Mouse (Mus musculus): ENCODE results near the gene Frs2. TPM values are rescaled to one million over a fixed set of nuclear protein-coding genes. Genes with fewer than 3 reads are reported as not detected.

Gene Frs2
- polyA plus RNA-seq, 1 experiment, result not detected

- WGBS, result 95% methylated on average over 7 of the region's 7 CpGs
- H3K4me3 ChIP-seq (ENCODE audit: insufficient read depth, low read depth, low read length), result no peak overlapping the region
- H3K4me1 ChIP-seq (ENCODE audit: control insufficient read depth, insufficient read depth, low read length), result peaks cover 7% of the 10 kb centered on the region
- no peak overlapping the region for H3K27ac ChIP-seq (ENCODE audit: insufficient read depth, low read depth, low read length)
- TF ChIP-seq POLR2A (IDR thresholded peaks at IDR 0.05; ENCODE audit: insufficient read depth, low read depth, low read length), result no peak
- TF ChIP-seq CTCF (IDR thresholded peaks at IDR 0.05; ENCODE audit: insufficient read depth, low read depth, low read length), result no peak
Measured at GRCm38 (mm10) chr10:117120051-117120666, 28.2 kb downstream of the Frs2 start.

DNA sequence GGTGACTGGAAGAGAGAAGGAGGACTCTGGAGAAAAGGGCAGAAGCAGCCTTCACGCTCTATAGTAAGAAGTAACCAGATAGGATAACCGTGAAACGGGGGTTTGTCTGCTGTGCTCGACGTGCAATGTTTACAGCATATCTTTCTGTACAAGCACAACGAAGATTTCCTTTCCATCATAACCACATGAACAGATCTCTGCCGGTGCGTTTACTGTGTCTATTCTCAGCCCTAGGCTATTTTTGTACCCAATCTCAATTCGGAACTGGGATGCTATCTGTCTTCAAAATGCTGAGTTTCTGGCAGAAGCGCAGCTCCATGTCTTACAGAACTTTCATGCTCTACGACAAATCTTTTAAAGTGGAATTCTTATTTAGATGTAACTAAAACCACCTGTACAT, 28.8 kb downstream of the Frs2 start:
- Histone ChIP-seq H3K4me3 (ENCODE audit: insufficient read depth, low read depth, low read length) (no peak overlapping the region), H3K4me1 (ENCODE audit: control insufficient read depth, insufficient read depth, low read length) (peaks cover 7% of the 10 kb centered on the region), H3K27ac (ENCODE audit: insufficient read depth, low read depth, low read length) (no peak overlapping the region)
- TF ChIP-seq POLR2A (IDR thresholded peaks at IDR 0.05; ENCODE audit: insufficient read depth, low read depth, low read length) (no peak), CTCF (IDR thresholded peaks at IDR 0.05; ENCODE audit: insufficient read depth, low read depth, low read length) (no peak)
- WGBS, result 52% methylated on average over 11 of the region's 11 CpGs

DNA sequence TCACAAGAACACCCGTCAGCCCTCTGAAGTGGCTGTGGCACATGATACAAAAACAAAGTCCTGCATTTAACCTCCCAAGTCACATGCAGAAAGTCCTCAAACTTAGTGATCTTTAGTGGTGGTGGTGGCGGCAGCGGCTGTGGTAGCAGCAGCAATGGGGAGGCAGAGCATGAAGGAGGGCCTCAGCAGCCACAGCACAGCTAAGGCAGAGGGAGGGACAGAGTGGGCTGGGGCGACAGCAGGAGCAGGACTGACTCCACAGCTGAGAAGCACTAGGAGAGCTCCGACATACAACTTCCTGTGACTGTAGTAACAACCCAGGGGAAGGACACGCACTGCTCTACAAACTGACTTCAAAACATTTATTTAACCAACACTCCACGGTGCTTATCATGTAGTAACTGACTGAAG, 29.9 kb downstream of the Frs2 start:
- peaks cover 7% of the 10 kb centered on the region for H3K4me1 ChIP-seq (ENCODE audit: control insufficient read depth, insufficient read depth, low read length)
- H3K27ac ChIP-seq (ENCODE audit: insufficient read depth, low read depth, low read length), result no peak overlapping the region
- 66% methylated on average over 7 of the region's 7 CpGs for WGBS
- no peak for TF ChIP-seq CTCF (IDR thresholded peaks at IDR 0.05; ENCODE audit: insufficient read depth, low read depth, low read length)
- no peak for TF ChIP-seq POLR2A (IDR thresholded peaks at IDR 0.05; ENCODE audit: insufficient read depth, low read depth, low read length)
- no peak overlapping the region for H3K4me3 ChIP-seq (ENCODE audit: insufficient read depth, low read depth, low read length)

DNA sequence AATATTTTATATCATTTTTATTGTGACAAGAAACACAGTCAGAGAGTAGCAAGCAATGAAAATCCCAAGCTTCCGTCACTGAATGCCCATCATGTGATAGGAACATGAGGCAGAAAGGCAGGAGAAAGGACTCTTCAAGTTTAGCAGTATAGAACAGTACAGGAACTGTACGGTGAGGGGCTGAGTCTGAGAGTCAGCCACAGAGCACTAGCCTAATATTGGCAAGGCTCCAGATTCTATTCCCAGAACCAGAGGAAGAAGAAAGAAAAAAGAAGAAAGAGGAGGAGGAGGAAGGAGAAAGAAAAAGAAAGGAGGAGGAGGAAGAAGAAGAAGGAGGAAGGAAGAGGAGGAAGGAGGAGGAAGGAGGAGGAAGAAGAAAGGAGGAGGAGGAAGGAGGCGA, 32.7 kb downstream of the Frs2 start:
- Histone ChIP-seq H3K27ac (ENCODE audit: insufficient read depth, low read depth, low read length) (no peak overlapping the region), H3K4me1 (ENCODE audit: control insufficient read depth, insufficient read depth, low read length) (peaks cover 9% of the 10 kb centered on the region), H3K4me3 (ENCODE audit: insufficient read depth, low read depth, low read length) (no peak overlapping the region)
- 49% methylated on average over 3 of the region's 3 CpGs for WGBS
- no peak for TF ChIP-seq POLR2A (IDR thresholded peaks at IDR 0.05; ENCODE audit: insufficient read depth, low read depth, low read length)
- no peak for TF ChIP-seq CTCF (IDR thresholded peaks at IDR 0.05; ENCODE audit: insufficient read depth, low read depth, low read length)

- Histone ChIP-seq H3K27ac (ENCODE audit: insufficient read depth, low read depth, low read length) (no peak overlapping the region), H3K4me1 (ENCODE audit: control insufficient read depth, insufficient read depth, low read length) (peaks cover 7% of the 10 kb centered on the region), H3K4me3 (ENCODE audit: insufficient read depth, low read depth, low read length) (no peak overlapping the region)
- TF ChIP-seq CTCF (IDR thresholded peaks at IDR 0.05; ENCODE audit: insufficient read depth, low read depth, low read length), result no peak
- TF ChIP-seq POLR2A (IDR thresholded peaks at IDR 0.05; ENCODE audit: insufficient read depth, low read depth, low read length), result no peak
- 77% methylated on average over 2 of the region's 2 CpGs for WGBS
Measured at GRCm38 (mm10) chr10:117112545-117112944, 35.8 kb downstream of the Frs2 start.

GRCm38 (mm10) chr10:117111455-117111854, 36.9 kb downstream of the Frs2 start:
- peaks cover 7% of the 10 kb centered on the region for H3K4me1 ChIP-seq (ENCODE audit: control insufficient read depth, insufficient read depth, low read length)
- no peak overlapping the region for H3K4me3 ChIP-seq (ENCODE audit: insufficient read depth, low read depth, low read length)
- no peak overlapping the region for H3K27ac ChIP-seq (ENCODE audit: insufficient read depth, low read depth, low read length)
- TF ChIP-seq POLR2A (IDR thresholded peaks at IDR 0.05; ENCODE audit: insufficient read depth, low read depth, low read length) (no peak), CTCF (IDR thresholded peaks at IDR 0.05; ENCODE audit: insufficient read depth, low read depth, low read length) (no peak)
- WGBS, result 71% methylated on average over 7 of the region's 7 CpGs

DNA sequence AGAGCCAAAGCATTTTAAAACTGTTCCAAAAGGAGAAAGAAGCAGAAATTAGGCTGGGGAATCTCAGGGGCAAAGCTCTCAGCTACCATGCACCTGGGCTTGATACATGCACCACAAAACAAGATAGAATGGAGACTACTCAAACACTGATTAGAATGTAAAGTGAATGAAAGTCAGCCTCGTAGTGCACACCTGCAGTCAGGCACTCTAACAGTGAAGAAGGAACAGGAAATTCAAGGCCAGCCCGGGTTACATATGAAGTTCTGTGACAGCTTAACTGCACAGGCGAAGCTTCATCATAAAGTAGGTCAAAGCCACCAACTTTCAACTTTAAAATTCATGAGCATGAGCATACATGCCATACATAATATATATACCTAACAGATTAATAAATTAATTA, 38.1 kb downstream of the Frs2 start:
- TF ChIP-seq POLR2A (IDR thresholded peaks at IDR 0.05; ENCODE audit: insufficient read depth, low read depth, low read length), result no peak
- TF ChIP-seq CTCF (IDR thresholded peaks at IDR 0.05; ENCODE audit: insufficient read depth, low read depth, low read length), result no peak
- Histone ChIP-seq H3K4me1 (ENCODE audit: control insufficient read depth, insufficient read depth, low read length) (peaks cover 6% of the 10 kb centered on the region), H3K4me3 (ENCODE audit: insufficient read depth, low read depth, low read length) (no peak overlapping the region), H3K27ac (ENCODE audit: insufficient read depth, low read depth, low read length) (no peak overlapping the region)
- 73% methylated on average over 3 of the region's 3 CpGs for WGBS

- TF ChIP-seq CTCF (IDR thresholded peaks at IDR 0.05; ENCODE audit: insufficient read depth, low read depth, low read length), result no peak
- TF ChIP-seq POLR2A (IDR thresholded peaks at IDR 0.05; ENCODE audit: insufficient read depth, low read depth, low read length), result no peak
- H3K4me1 ChIP-seq (ENCODE audit: control insufficient read depth, insufficient read depth, low read length), result peaks cover 6% of the 10 kb centered on the region; the same call in 1 of the 2 replicates
- no peak overlapping the region for H3K27ac ChIP-seq (ENCODE audit: insufficient read depth, low read depth, low read length)
- no peak overlapping the region for H3K4me3 ChIP-seq (ENCODE audit: insufficient read depth, low read depth, low read length)
- 58% methylated on average over 3 of the region's 3 CpGs for WGBS
Measured at GRCm38 (mm10) chr10:117106686-117107085, 41.6 kb downstream of the Frs2 start.

- H3K4me3 ChIP-seq (ENCODE audit: insufficient read depth, low read depth, low read length), result no peak overlapping the region
- peaks cover 6% of the 10 kb centered on the region; the same call in 1 of the 2 replicates for H3K4me1 ChIP-seq (ENCODE audit: control insufficient read depth, insufficient read depth, low read length)
- WGBS, result 36% methylated on average over 4 of the region's 4 CpGs
- no peak for TF ChIP-seq POLR2A (IDR thresholded peaks at IDR 0.05; ENCODE audit: insufficient read depth, low read depth, low read length)
- H3K27ac ChIP-seq (ENCODE audit: insufficient read depth, low read depth, low read length), result no peak overlapping the region
Measured at GRCm38 (mm10) chr10:117106244-117106643, 42.1 kb downstream of the Frs2 start.

GRCm38 (mm10) chr10:117105015-117105414, 43.3 kb downstream of the Frs2 start:
- Histone ChIP-seq H3K4me1 (ENCODE audit: control insufficient read depth, insufficient read depth, low read length) (peaks cover 8% of the 10 kb centered on the region; the same call in 1 of the 2 replicates), H3K4me3 (ENCODE audit: insufficient read depth, low read depth, low read length) (no peak overlapping the region), H3K27ac (ENCODE audit: insufficient read depth, low read depth, low read length) (no peak overlapping the region)
- TF ChIP-seq CTCF (IDR thresholded peaks at IDR 0.05; ENCODE audit: insufficient read depth, low read depth, low read length), result no peak
- no peak for TF ChIP-seq POLR2A (IDR thresholded peaks at IDR 0.05; ENCODE audit: insufficient read depth, low read depth, low read length)
- 63% methylated on average over 4 of the region's 4 CpGs for WGBS
